Mouse (Mus musculus) cerebellum, adult 2 months (tissue): ENCODE measurements around the gene Sec14l4. TPM values are rescaled to one million over a fixed set of nuclear protein-coding genes. Genes with fewer than 3 reads are reported as not detected.

Experiments used
- DNase-seq, 2 experiments: peaks; one replicate each; pipeline ENCODE4 v3.0.0; 2021
- H3K27ac ChIP-seq: fragments of 200-500 bp; 2 replicates; pipeline ENCODE4 v1.5.1; 2012; ENCODE audit warnings: low read length, control low read depth, inconsistent platforms; ENCODE audit not compliant: insufficient read depth
- H3K27me3 ChIP-seq: fragments of 200-500 bp; 2 replicates; pipeline ENCODE4 v1.6.1; 2012; ENCODE audit warnings: inconsistent platforms, mild to moderate bottlenecking, low read length, moderate library complexity; ENCODE audit not compliant: control insufficient read depth, insufficient read depth
- H3K4me1 ChIP-seq: fragments of 200-500 bp; 2 replicates; pipeline ENCODE4 v1.6.1; 2011; ENCODE audit warnings: low read length; ENCODE audit not compliant: control insufficient read depth, insufficient read depth
- H3K4me3 ChIP-seq: fragments of 200-500 bp; replicated peaks from 2 replicates; pipeline ENCODE3; 2011; ENCODE audit warnings: mild to moderate bottlenecking, low read depth, low read length, control low read depth; ENCODE audit not compliant: insufficient read depth
- CTCF ChIP-seq: fragments of 200-500 bp; IDR thresholded peaks from 2 replicates; pipeline ENCODE4 v1.5.1; 2011; ENCODE audit warnings: low read depth, mild to moderate bottlenecking, control low read depth, low read length, moderate library complexity, borderline replicate concordance; ENCODE audit not compliant: insufficient read depth
- POLR2A ChIP-seq: fragments of 200-500 bp; IDR thresholded peaks from 2 replicates; pipeline ENCODE4 v1.6.1; 2011; ENCODE audit warnings: low read length, control low read depth, borderline replicate concordance; ENCODE audit not compliant: insufficient read depth
- WGBS: fragments of 180-500 bp; shearing (Covaris S2); methylation state at CpG from one replicate; pipeline ENCODE4 v1.1.7; 2018; 5-methylcytosine and 5-hydroxymethylcytosine counted together
- polyA plus RNA-seq: library from polyadenylated mRNA; depleted of rRNA; stranded (reverse); fragments of >200 nt; gene quantifications from 2 replicates; pipeline ENCODE4 v1.2.3, GENCODE M21; 2012; rRNA removed

The Sec14l4 gene
- polyA plus RNA-seq = 0.05 and 0.14 TPM in 2 replicates

DNA sequence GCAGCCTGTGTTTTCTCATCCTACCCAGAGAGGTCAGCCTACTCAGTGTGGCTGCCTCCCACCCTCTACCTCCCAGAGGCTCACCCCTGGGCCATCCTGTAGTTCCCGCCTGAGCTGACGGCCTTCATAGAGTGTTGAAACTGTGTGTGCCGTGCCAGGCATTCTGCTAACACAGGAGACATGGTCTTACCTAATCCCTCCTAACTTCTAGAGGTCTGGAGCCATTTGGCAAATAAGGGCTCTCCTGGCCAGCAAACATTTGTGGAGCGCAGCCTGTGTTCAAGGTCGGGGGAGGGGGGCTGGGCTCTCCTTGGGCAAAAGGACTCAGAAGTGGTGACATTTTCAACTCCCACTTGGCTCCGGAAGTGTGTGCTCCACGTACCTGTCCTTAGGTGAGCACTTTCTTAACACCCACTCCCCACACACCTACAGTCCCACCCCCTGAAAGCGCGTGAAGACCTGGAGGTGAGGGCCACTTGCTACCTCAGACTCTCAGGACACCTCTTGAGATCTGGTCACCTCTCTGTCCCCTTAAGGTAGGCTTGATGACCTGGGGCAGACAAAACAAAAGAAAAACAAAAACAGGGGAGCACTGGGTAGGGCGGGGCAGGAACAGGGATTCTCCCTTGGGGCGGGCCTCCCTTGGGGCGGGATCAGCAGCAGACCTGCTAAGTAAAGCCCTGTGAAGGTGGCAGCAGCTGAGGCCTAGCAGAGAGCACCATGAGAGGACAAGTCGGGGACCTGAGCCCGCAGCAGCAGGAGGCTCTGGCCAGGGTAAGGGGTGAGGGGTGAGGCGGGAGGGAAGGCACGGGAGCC lies at the start of gene Sec14l4:
Sec14l4 (plus strand) TSS at position 337 of the 816 bp plus-strand sequence.
- DNase-seq = no peak
- Histone ChIP-seq H3K27ac (no peak within 1 kb of the TSS), H3K4me3 (no peak within 1 kb of the TSS), H3K27me3 (no peaks in the 10 kb centered on the region), H3K4me1 (no peaks in the 10 kb centered on the region)
- 49% methylated on average over 16 of the region's 16 CpGs for WGBS
- TF ChIP-seq CTCF (no peak), POLR2A (no peak)

DNA sequence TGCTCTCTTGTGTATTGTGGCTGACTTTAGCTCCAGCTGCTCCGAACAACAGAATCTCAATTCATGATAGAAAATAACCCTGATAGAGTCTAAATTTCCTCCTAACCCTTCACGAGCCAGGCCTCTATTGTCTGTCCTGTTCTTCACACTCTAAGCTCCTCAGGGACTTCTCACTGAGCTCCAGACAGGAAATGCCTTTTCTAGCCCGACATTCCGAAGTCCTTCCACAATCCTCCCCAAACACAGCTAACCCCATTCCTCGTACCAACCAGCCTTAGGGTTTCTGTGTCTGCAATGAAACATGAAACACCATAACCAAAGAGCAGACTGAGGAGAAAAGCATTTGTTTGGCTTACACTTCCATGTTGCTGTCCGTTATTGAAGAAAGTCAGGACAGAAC lies 49.7 kb upstream of the Sec14l4 start:
- TF ChIP-seq POLR2A (no peak), CTCF (no peak)
- DNase-seq = no peak
- no peak overlapping the region for H3K27ac ChIP-seq
- H3K27me3 ChIP-seq = no peaks in the 10 kb centered on the region; the same call in 1 of the 2 replicates
- 80% methylated on average over 6 of the region's 6 CpGs for WGBS
- H3K4me3 ChIP-seq = no peak overlapping the region
- no peaks in the 10 kb centered on the region for H3K4me1 ChIP-seq

DNA sequence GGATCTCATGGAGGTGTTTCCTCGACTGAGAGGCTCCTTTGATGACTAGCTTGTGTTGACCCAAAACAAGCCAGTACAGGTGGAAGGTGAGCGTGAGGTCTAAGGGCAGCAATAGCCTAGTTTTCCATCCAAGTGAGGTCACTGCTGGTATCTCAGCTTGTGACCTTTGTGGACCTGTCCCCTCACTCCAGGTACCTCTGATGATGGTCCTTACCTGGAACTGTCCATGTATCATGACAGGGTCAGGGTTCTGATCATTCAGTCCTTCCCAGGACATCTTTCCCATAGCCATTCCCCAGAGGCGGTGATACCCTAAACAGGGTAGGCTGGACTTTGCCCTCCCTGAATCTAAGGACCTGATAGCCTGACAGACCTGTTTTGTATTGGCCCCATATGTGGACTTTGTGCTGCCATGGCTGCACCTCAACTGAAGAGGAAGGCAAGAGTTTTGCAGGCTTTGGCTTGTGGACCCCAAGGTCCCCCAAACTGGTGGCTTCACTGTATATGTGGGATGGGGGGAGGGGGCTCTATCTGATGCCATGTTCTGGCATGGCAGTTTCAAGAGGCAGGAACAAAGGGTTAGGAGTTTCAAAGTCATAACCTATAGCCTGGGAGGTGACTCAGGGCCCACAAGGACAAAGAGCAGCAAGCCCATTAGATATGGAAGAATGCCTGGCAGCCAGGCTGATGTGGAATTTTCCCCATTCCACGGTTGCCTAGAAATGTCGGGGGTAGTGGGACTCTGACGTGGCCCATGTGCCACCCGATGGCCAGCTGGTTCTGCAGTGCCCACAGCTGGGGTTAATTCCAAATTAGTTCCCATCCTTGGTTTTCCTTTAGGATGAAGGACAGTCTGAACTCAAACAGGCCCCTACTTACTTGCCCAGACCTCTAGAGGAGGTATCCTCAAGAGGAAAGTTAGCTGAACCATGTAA lies 48.7 kb upstream of the Sec14l4 start:
- 43% methylated on average over 7 of the region's 7 CpGs for WGBS
- no peak for DNase-seq
- Histone ChIP-seq H3K4me1 (no peaks in the 10 kb centered on the region), H3K27ac (peak overlapping the region; percentile 37; the same call in 1 of the 2 replicates), H3K4me3 (no peak overlapping the region), H3K27me3 (no peaks in the 10 kb centered on the region; the same call in 1 of the 2 replicates)
- TF ChIP-seq POLR2A = no peak
- no peak for TF ChIP-seq CTCF

GRCm38 (mm10) chr11:3983291-3983862 lies 47.9 kb upstream of the Sec14l4 start, which contains the start of gene Gal3st1:
TSS of gene Gal3st1 (plus strand) at chr11:3983636.
- H3K4me3 ChIP-seq = peak within 1 kb of the TSS; percentile 30
- WGBS = 1% methylated on average over 34 of the region's 37 CpGs
- H3K27me3 ChIP-seq = no peaks in the 10 kb centered on the region; the same call in 1 of the 2 replicates
- H3K27ac ChIP-seq = peak within 1 kb of the TSS; percentile 37; the same call in 1 of the 2 replicates
- no peak for TF ChIP-seq CTCF
- no peak for TF ChIP-seq POLR2A
- DNase-seq = peak in 1 of 2 experiments; percentile 33
- H3K4me1 ChIP-seq = no peaks in the 10 kb centered on the region

DNA sequence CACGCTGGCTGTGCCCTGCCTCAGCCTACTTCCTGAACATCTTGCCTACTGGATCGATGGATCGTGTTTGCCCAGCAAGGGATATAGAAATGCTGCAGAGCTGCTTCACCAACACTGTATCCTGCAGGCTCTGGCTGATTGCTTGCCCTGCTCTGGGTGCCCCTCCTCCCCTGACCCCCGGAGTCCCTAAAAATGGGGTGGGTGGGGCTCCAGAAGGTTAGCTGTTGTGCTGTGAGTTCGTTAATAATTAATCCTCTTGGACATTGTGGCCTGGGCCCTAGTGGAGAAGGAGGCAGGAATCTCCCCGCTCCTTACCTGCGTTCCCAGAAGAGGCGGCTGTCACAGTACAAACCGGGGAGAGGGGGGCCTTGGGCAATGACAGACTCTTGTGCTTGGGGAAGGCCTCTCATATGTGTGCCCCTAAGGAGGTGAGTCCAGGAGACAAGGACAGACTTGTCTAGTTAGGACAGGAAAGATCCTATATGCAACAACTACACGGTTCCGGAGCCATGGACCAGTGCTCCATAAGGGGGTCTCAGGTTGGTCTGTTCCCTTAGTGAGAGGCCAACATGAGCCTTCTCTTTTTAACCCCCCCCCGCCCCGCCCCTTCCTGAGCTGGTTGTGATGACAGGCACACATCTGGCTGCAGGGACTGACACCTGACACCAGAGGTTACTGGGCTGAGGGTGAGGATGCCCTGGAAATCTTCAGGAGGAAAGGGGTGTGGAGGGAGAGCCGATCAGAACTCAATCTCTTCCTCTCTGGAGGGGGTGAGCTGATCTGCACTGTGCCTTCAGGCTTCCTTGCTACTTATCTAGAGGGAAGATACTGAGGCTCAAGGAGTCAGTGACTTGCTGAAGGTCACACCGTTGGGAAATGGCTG lies 47.2 kb upstream of the Sec14l4 start:
- Histone ChIP-seq H3K27me3 (no peaks in the 10 kb centered on the region; the same call in 1 of the 2 replicates), H3K4me3 (peak overlapping the region; percentile 30), H3K27ac (peak overlapping the region; percentile 37; the same call in 1 of the 2 replicates), H3K4me1 (no peaks in the 10 kb centered on the region)
- WGBS = 14% methylated on average over 15 of the region's 15 CpGs
- no peak for DNase-seq
- no peak for TF ChIP-seq CTCF
- TF ChIP-seq POLR2A = no peak

- H3K4me3 ChIP-seq = no peak overlapping the region
- H3K27ac ChIP-seq = no peak overlapping the region
- DNase-seq = no peak
- TF ChIP-seq POLR2A = no peak
- no peak for TF ChIP-seq CTCF
- H3K27me3 ChIP-seq = no peaks in the 10 kb centered on the region; the same call in 1 of the 2 replicates
- 41% methylated on average over 3 of the region's 3 CpGs for WGBS
- no peaks in the 10 kb centered on the region for H3K4me1 ChIP-seq
Measured at GRCm38 (mm10) chr11:3989748-3990147, 41.5 kb upstream of the Sec14l4 start.
